Mouse (Mus musculus): ENCODE data around the gene Slc36a3. TPM values are rescaled to one million over a fixed set of nuclear protein-coding genes. Genes with fewer than 3 reads are reported as not detected.
"Not testable (repeated sequence)": the region's sequence is repeated elsewhere in the genome, so short reads cannot be mapped to it uniquely, and the experiment has no call there.

Gene Slc36a3
- polyA plus RNA-seq, 1 experiment, result not detected

DNA sequence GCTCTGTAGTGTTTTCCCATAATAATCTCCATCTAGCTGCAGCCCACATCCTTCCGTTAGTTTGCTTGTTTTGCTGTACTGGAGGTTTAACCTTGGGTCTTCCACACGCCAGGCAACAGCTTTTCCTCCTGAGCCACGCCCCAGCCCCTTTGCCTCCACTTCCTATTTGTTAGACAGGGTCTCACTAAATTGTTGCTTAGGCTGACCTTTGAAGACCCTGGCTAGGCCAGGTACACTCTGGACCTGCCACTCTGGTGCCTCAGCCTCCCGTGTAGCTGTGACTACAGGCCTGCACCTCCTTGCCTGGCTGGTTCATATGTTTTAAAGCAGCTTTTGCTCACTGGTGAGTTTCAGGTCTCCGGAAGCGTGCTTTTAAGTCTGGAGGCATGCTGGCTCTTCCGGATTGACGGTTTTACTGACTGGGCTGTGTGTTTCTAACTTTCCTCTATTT is 30.7 kb downstream of the Slc36a3 start:
- no peak for DNase-seq (ENCODE audit: low read depth)
- TF ChIP-seq POLR2A (IDR thresholded peaks at IDR 0.05; ENCODE audit: borderline replicate concordance, extremely low read depth, insufficient read depth, insufficient read length, poor library complexity, severe bottlenecking) (no peak), CTCF (IDR thresholded peaks at IDR 0.05; ENCODE audit: borderline replicate concordance, extremely low read depth, insufficient read depth, insufficient read length) (no peak)

DNA sequence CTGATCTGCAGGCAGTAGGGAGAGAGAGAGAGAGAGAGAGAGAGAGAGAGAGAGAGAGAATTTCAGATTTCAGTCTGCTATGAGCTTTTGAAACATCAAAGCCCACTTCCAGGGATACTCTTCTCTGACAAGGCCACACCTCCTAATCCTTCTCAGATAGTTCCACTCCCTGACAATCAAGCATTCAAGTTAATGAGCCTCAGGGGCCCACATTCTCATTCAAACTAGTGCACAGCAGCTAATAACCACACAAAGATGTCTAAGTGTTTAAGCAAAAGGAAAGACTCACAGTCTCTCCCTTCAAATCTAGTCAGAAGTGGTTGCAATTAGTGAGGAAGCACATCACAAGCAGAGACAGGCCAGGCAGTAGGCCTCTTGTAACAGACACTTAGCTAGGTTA is 31.2 kb downstream of the Slc36a3 start:
- peak; percentile 25 for DNase-seq (ENCODE audit: low read depth)
- no peak for TF ChIP-seq POLR2A (IDR thresholded peaks at IDR 0.05; ENCODE audit: borderline replicate concordance, extremely low read depth, insufficient read depth, insufficient read length, poor library complexity, severe bottlenecking)
- no peak for TF ChIP-seq CTCF (IDR thresholded peaks at IDR 0.05; ENCODE audit: borderline replicate concordance, extremely low read depth, insufficient read depth, insufficient read length)

GRCm38 (mm10) chr11:55117031-55117430 is 34.5 kb downstream of the Slc36a3 start:
- no peak for DNase-seq (ENCODE audit: low read depth)
- TF ChIP-seq CTCF (IDR thresholded peaks at IDR 0.05; ENCODE audit: borderline replicate concordance, extremely low read depth, insufficient read depth, insufficient read length) (no peak), POLR2A (IDR thresholded peaks at IDR 0.05; ENCODE audit: borderline replicate concordance, extremely low read depth, insufficient read depth, insufficient read length, poor library complexity, severe bottlenecking) (no peak)

DNA sequence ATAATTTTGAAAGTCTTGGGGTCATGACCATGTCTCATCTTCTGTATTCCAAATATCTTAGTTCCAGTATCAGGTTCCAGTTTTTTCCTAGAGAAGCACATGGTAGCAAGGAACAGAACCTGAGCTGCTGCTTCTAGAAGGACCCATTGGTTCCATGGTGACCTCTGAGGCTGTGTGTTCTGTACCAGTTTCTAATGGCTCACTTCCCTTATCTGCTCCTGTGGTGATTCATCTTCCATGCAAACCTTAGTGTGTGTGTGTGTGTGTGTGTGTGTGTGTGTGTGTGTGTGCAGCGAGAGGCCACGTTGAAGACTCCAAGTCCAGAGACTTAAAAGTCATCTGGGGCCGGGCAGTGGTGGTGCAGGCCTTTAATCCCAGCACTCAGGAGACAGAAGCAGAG is 35.5 kb downstream of the Slc36a3 start:
- DNase-seq (ENCODE audit: low read depth), result no peak
- no peak for TF ChIP-seq CTCF (IDR thresholded peaks at IDR 0.05; ENCODE audit: borderline replicate concordance, extremely low read depth, insufficient read depth, insufficient read length)
- TF ChIP-seq POLR2A (IDR thresholded peaks at IDR 0.05; ENCODE audit: borderline replicate concordance, extremely low read depth, insufficient read depth, insufficient read length, poor library complexity, severe bottlenecking), result no peak

- TF ChIP-seq CTCF (IDR thresholded peaks at IDR 0.05; ENCODE audit: borderline replicate concordance, extremely low read depth, insufficient read depth, insufficient read length), result no peak
- no peak for DNase-seq (ENCODE audit: low read depth)
Observed at GRCm38 (mm10) chr11:55114291-55114690, 37.2 kb downstream of the Slc36a3 start.

DNA sequence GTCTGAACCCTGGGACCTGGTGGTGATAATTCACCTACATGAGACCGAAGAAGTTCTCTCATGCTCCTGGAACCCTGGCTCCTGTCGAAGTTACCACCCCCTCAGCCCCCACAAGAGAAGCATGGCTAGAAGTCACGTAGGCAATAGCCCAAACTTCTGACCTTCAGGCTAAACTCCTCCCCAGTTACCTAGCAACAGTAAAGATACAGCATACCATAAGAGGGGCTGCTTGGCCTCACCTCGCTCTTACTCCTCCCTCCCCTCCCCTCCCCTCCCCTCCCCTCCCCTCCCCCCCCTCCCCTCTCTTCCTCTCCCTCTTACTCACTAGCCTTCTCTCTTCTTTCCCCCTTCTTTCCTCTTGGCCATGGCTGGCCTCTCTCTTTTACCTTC is 37.7 kb downstream of the Slc36a3 start:
- DNase-seq (ENCODE audit: low read depth), result not testable (repeated sequence)

DNA sequence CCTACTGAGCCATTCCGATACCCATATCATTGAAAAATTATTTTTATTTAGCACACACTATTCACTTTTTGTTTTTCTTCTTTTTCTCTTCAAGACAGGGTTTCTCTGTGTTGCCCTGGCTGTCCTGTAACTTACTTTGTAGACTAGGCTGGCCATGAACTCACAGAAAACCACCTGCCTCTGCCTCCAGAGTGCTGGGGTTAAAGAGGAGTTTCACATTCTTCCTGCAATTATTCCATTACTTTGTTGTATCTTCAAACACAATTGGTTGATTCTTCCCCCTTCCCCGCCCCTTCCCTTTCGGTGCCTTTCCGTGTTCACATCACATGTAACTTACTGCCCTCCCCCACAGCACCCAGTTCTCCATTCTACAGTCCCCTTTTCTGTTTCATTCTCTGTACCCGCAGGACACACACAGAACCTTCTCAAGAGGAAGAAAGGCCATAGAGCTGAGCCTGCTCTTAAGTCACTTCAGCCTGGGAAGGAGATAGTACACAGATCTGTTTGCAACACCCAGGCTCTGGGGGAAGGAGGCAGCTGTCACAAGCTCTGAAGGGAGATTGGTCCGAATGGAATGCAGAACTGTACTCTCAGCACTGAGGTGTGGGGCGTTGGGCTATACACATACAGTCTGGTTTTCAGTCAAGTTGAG is 38.2 kb downstream of the Slc36a3 start:
- DNase-seq (ENCODE audit: low read depth), result no peak
- TF ChIP-seq POLR2A (IDR thresholded peaks at IDR 0.05; ENCODE audit: borderline replicate concordance, extremely low read depth, insufficient read depth, insufficient read length, poor library complexity, severe bottlenecking), result no peak
- no peak for TF ChIP-seq CTCF (IDR thresholded peaks at IDR 0.05; ENCODE audit: borderline replicate concordance, extremely low read depth, insufficient read depth, insufficient read length)

- no peak for DNase-seq (ENCODE audit: low read depth)
- TF ChIP-seq POLR2A (IDR thresholded peaks at IDR 0.05; ENCODE audit: borderline replicate concordance, extremely low read depth, insufficient read depth, insufficient read length, poor library complexity, severe bottlenecking), result no peak
- TF ChIP-seq CTCF (IDR thresholded peaks at IDR 0.05; ENCODE audit: borderline replicate concordance, extremely low read depth, insufficient read depth, insufficient read length), result no peak
Observed at GRCm38 (mm10) chr11:55110566-55111169, 40.8 kb downstream of the Slc36a3 start.

DNA sequence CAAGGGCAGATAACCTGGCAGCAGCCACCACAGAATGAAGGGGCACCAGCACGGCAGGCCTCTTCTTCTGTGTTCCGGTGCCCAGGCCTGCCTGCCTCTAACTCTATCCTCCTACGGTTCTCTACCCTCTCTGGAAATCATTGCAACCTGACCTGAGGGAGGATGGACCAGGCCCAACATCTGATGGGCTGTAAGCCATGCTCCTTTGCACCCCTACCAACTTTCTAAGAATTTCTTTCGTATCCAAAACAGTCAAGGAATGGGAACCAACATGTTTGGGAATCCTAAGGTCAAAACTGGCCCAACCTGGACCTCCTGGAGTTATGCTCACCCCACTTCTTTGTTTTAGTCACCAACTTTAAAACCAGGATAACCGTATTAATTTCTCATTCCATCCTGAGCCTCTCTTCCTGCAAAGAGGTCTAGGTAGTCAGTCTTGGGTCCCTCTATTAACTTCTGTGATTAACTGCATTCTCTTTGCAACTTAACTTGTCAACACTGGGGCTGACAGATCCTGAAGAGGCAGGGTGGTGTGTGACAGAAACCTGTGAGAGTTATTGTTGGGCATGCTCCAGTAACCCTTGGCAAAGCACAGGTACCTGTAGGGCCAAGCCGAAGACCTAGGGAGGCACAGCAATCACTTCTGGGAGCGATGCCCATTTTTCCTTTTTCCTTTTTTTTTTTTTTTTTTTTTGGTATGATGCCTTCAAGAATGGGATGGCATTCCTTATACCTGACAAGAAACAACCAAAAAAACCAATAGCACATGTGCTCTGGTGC is 41.8 kb downstream of the Slc36a3 start:
- TF ChIP-seq POLR2A (IDR thresholded peaks at IDR 0.05; ENCODE audit: borderline replicate concordance, extremely low read depth, insufficient read depth, insufficient read length, poor library complexity, severe bottlenecking) (no peak), CTCF (IDR thresholded peaks at IDR 0.05; ENCODE audit: borderline replicate concordance, extremely low read depth, insufficient read depth, insufficient read length) (no peak)
- no peak for DNase-seq (ENCODE audit: low read depth)

- no peak for TF ChIP-seq CTCF (IDR thresholded peaks at IDR 0.05; ENCODE audit: borderline replicate concordance, extremely low read depth, insufficient read depth, insufficient read length)
- no peak for TF ChIP-seq POLR2A (IDR thresholded peaks at IDR 0.05; ENCODE audit: borderline replicate concordance, extremely low read depth, insufficient read depth, insufficient read length, poor library complexity, severe bottlenecking)
- DNase-seq (ENCODE audit: low read depth), result no peak
Observed at GRCm38 (mm10) chr11:55106636-55107035, 44.9 kb downstream of the Slc36a3 start.

DNA sequence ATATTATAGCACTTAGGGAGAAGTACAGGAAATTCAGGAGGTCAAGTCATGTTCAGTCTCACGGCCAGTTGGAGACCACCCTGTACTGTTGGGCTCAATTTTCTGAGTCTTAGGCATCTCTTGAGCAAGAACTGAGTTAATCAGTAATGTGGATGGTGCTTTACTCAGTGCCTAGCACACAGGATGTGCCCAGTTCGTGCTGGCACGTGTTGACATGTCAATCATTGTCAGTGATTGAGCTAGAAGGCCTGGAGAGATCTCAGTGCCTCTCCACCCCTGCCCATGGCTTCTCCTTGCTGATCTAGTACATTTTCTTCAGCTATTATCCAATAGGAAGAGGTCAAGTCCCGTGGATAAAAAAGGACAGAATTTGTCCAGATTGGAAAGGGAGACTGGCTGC is 46.1 kb downstream of the Slc36a3 start:
- TF ChIP-seq CTCF (IDR thresholded peaks at IDR 0.05; ENCODE audit: borderline replicate concordance, extremely low read depth, insufficient read depth, insufficient read length) (no peak), POLR2A (IDR thresholded peaks at IDR 0.05; ENCODE audit: borderline replicate concordance, extremely low read depth, insufficient read depth, insufficient read length, poor library complexity, severe bottlenecking) (no peak)
- no peak for DNase-seq (ENCODE audit: low read depth)

DNA sequence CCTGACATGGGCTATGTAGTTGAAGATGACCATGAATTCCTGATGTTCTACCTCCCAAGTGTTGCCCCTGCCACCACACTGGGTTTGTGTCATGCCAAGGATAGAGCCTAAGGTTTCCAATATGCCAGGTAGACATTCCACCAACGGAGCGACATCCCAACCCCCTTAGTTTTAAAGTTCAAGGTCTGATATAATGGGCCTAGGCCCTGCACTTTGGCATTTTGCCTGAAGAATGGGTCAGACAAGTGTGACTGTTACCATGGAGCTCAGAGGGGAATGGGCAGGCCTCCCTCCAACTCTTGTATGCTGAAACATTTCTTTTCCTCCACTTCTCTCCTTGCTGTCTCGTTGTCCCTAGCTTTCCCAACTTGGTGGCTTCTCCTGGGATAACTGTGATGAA is 48.3 kb downstream of the Slc36a3 start:
- DNase-seq (ENCODE audit: low read depth), result peak; percentile 36
- no peak for TF ChIP-seq POLR2A (IDR thresholded peaks at IDR 0.05; ENCODE audit: borderline replicate concordance, extremely low read depth, insufficient read depth, insufficient read length, poor library complexity, severe bottlenecking)
- no peak for TF ChIP-seq CTCF (IDR thresholded peaks at IDR 0.05; ENCODE audit: borderline replicate concordance, extremely low read depth, insufficient read depth, insufficient read length)

All from brain, embryonic 14.5 days (tissue).